Mouse (Mus musculus): ENCODE data around the gene Scarb1.

Gene Scarb1

DNA sequence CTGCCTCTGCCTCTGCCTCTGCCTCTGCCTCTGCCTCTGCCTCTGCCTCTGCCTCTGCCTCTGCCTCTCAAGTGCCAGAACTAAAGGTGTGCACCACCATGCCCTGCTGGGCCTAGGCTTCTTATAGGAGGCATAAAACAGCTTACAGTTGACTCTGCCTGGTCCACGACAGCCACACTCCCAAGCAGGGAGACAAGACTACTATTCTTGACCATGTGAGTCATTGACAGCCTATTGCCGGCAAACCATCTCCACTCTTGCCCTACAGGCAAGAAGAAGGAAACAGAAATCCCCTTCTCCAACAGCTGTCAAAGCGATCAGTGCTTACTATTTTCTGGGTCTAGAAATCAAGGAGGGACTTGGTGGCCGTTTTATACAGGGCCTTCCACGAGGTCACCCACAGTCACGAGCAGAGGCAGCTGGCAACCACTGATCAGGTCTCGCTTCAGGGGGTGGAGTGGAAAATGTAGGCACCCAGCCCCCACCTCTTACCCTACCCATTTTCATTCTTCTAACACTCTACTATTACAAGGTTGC lies 108.4 kb downstream of the Scarb1 start:
- DNase-seq: no peak

DNA sequence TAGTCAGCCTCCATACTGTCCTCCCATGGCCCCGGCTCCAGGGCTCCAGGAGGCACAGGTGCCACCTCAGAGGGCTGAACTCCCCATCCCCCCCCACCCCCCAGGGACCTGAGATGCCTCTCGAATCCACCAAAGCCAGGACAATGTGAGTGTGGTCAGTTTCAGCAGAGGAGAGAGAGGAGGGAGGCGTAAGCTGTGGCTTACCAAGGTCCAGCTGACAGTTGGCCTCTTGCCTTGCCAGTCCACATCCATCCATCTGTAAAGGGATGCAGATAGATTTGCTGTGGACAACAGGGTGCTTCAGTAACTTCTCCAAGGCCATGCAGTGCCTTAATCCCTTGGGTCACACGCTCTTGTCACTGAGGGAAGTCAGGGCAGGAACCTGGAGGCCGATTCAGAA lies 110.4 kb downstream of the Scarb1 start:
- DNase-seq: no peak

DNA sequence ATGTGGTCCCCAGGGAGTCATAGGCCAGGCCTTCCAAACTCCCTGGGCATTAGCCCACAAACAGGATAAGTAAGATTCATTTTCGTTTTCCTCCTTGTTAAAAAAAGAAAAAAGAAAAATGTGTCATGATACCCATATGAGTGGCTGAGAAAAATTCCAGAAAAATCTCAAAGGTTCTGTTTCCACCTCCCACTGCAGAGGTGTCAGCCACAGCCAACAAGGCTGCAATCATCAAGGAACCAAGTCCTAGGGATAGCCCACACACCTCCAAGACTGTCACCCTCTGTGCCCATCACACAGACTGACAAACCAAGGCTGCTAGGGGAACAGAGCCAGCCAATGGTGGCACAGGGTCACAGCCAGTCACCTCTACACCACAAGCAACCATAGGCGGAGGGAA lies 111.8 kb downstream of the Scarb1 start:
- DNase-seq: no peak

DNA sequence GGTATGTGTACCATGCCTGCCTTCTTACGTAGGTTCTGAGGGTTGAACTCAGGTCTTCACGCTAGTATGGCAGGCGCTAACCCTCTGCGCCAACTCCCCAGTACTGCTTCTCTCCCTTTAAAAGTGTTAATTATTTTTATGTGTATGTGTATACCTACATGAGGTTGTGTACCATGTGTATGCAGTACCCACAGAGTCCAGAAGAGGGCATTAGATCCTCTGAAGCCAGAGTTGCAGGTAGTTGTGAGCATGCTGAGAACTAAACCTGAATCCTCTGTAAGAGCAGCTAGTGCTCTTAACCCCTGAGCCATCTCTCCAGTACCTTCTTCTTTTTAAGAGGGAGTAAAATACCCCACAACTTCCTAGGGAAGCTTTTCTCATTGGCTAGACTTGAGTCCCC lies 113.2 kb downstream of the Scarb1 start:
- DNase-seq: no peak

Data from cerebellum, postnatal 14 days (tissue).